Comparison of ENCODE assay signal across 20 mouse cellular contexts in genomic region chr11:119105071-119105609, GRCm38 (mm10). TPM values are rescaled to one million over a fixed set of nuclear protein-coding genes. Genes with fewer than 3 reads are reported as not detected.
DNase-seq lines count a peak whose midpoint lies in the region; ATAC-seq lines count a peak whose summit lies in the region.
"Had no signal": no experiment of that assay in that cellular context is flagged by ENCODE, and none has a peak within 500 bp of the region (broad histone marks: within the 10 kb centered on the region; RNA-seq: fewer than 3 reads in every experiment).

No protein-coding gene starts in this region.

- no peak overlapping the region for H3K4me3 ChIP-seq in heart, embryonic 11.5 days (ENCODE audit: low read depth, low read length)
- no peak overlapping the region for H3K4me3 ChIP-seq in hindbrain, embryonic 10.5 days
- H3K4me3 ChIP-seq in hindbrain, embryonic 16.5 days (ENCODE audit: low read length) = no peak overlapping the region
- H3K4me3 ChIP-seq in embryonic facial prominence, embryonic 10.5 days = peak overlapping the region; percentile 16; the same call in 1 of the 2 replicates
- H3K4me3 ChIP-seq: forebrain, embryonic 12.5 days; hindbrain, embryonic 15.5 days; megakaryocyte, embryonic 14.5 days; neural tube, embryonic 15.5 days had no signal

- H3K4me1 ChIP-seq in heart, embryonic 11.5 days (ENCODE audit: control insufficient read depth, insufficient read depth, low read length) = peaks cover 12% of the 10 kb centered on the region
- peaks cover 31% of the 10 kb centered on the region for H3K4me1 ChIP-seq in hindbrain, embryonic 10.5 days (replicated peaks)
- peaks cover 3% of the 10 kb centered on the region; the same call in 1 of the 2 replicates for H3K4me1 ChIP-seq in hindbrain, embryonic 16.5 days (ENCODE audit: control insufficient read depth, insufficient read depth, low read depth, low read length)
- peaks cover 29% of the 10 kb centered on the region for H3K4me1 ChIP-seq in embryonic facial prominence, embryonic 10.5 days

- no peak overlapping the region; the same call in 1 of the 2 replicates for H3K9ac ChIP-seq in heart, embryonic 11.5 days (ENCODE audit: low read depth, low read length)
- no peak overlapping the region for H3K9ac ChIP-seq in hindbrain, embryonic 16.5 days (ENCODE audit: low read depth, low read length)
- H3K9ac ChIP-seq: forebrain, embryonic 12.5 days; hindbrain, embryonic 15.5 days; neural tube, embryonic 15.5 days had no signal

- H3K4me2 ChIP-seq in heart, embryonic 11.5 days = peak overlapping the region; percentile 51; the same call in 1 of the 2 replicates
- no peak overlapping the region for H3K4me2 ChIP-seq in hindbrain, embryonic 16.5 days (ENCODE audit: low read length)
- H3K4me2 ChIP-seq: forebrain, embryonic 12.5 days; hindbrain, embryonic 15.5 days; neural tube, embryonic 15.5 days had no signal

- no peak overlapping the region for H3K27ac ChIP-seq in heart, embryonic 11.5 days (ENCODE audit: low read depth, low read length)
- peak overlapping the region; percentile 68; the same call in 1 of the 2 replicates for H3K27ac ChIP-seq in hindbrain, embryonic 10.5 days
- H3K27ac ChIP-seq in hindbrain, embryonic 16.5 days (ENCODE audit: low read depth, low read length) = no peak overlapping the region
- H3K27ac ChIP-seq in embryonic facial prominence, embryonic 10.5 days (replicated peaks) = no peak overlapping the region; the same call in 1 of the 2 replicates
- H3K27ac ChIP-seq: forebrain, embryonic 12.5 days; hindbrain, embryonic 15.5 days; neural tube, embryonic 15.5 days had no signal

- H3K9me3 ChIP-seq in heart, embryonic 11.5 days (replicated peaks; ENCODE audit: control insufficient read depth, low read length) = no peaks in the 10 kb centered on the region
- H3K9me3 ChIP-seq in hindbrain, embryonic 10.5 days = no peaks in the 10 kb centered on the region
- H3K9me3 ChIP-seq in hindbrain, embryonic 16.5 days (ENCODE audit: control insufficient read depth, low read length) = no peaks in the 10 kb centered on the region
- no peaks in the 10 kb centered on the region for H3K9me3 ChIP-seq in embryonic facial prominence, embryonic 10.5 days
- H3K9me3 ChIP-seq: forebrain, embryonic 12.5 days; hindbrain, embryonic 15.5 days; neural tube, embryonic 15.5 days had no signal

- no peak for DNase-seq in heart, postnatal 36 days
- DNase-seq in hindbrain, embryonic 10.5 days (ENCODE audit: low spot score) = no peak
- peak; percentile 61 for DNase-seq in MN1 (ENCODE audit: low spot score)
- no peak for DNase-seq in embryonic facial prominence, embryonic 10.5 days (ENCODE audit: low spot score)
- no peak for DNase-seq in layer of hippocampus, postnatal 10 days (ENCODE audit: low spot score in 2 of 2)
- DNase-seq: cerebellum, adult 11 months; gastrocnemius, postnatal 10 days; kidney, adult 8-10 months; kidney, postnatal 36 days; lung, adult 18-20 months; right cerebral cortex, postnatal 14 days; thymus, adult 18-20 months had no signal

- no peaks in the 10 kb centered on the region for H3K36me3 ChIP-seq in heart, embryonic 11.5 days (ENCODE audit: control insufficient read depth, insufficient read depth, low read length)
- no peaks in the 10 kb centered on the region for H3K36me3 ChIP-seq in hindbrain, embryonic 10.5 days
- H3K36me3 ChIP-seq in hindbrain, embryonic 16.5 days (ENCODE audit: control insufficient read depth, insufficient read depth, low read length) = no peaks in the 10 kb centered on the region
- H3K36me3 ChIP-seq in embryonic facial prominence, embryonic 10.5 days (replicated peaks) = no peaks in the 10 kb centered on the region
- H3K36me3 ChIP-seq: forebrain, embryonic 12.5 days; hindbrain, embryonic 15.5 days; neural tube, embryonic 15.5 days had no signal

- 68% methylated on average over 7 of the region's 7 CpGs for WGBS in heart, embryonic 11.5 days (ENCODE audit: insufficient replicate concordance)
- 84% methylated on average over 7 of the region's 7 CpGs for WGBS in hindbrain, embryonic 10.5 days
- 69% methylated on average over 7 of the region's 7 CpGs for WGBS in hindbrain, embryonic 16.5 days
- WGBS in embryonic facial prominence, embryonic 10.5 days = 67% methylated on average over 7 of the region's 7 CpGs

- intact Hi-C loops in heart, postnatal 36 days (cut with DNase I) = no loop called here

- no peaks in the 10 kb centered on the region for H3K27me3 ChIP-seq in heart, embryonic 11.5 days (ENCODE audit: control insufficient read depth, insufficient read depth, low read length)
- H3K27me3 ChIP-seq in hindbrain, embryonic 10.5 days (ENCODE audit: insufficient read depth, poor library complexity, severe bottlenecking) = peaks cover 31% of the 10 kb centered on the region
- H3K27me3 ChIP-seq in hindbrain, embryonic 16.5 days (replicated peaks; ENCODE audit: control insufficient read depth, insufficient read depth, low read length) = no peaks in the 10 kb centered on the region
- H3K27me3 ChIP-seq in embryonic facial prominence, embryonic 10.5 days (replicated peaks; ENCODE audit: low read depth, poor library complexity, severe bottlenecking) = peaks cover 47% of the 10 kb centered on the region
- H3K27me3 ChIP-seq: hindbrain, embryonic 15.5 days; neural tube, embryonic 15.5 days had no signal

- no peak for ATAC-seq in heart, embryonic 11.5 days (replicated peaks; ENCODE audit: insufficient number of reproducible peaks, low FRiP score, low TSS enrichment)
- no peak for ATAC-seq in hindbrain, embryonic 16.5 days
- ATAC-seq in inflammation-experienced regulatory T-cells, adult 6 months = no peak
- ATAC-seq: midbrain, embryonic 16.5 days had no signal

RNA-seq across cellular contexts. Expression of gene Cbx4, which starts 19.1 kb away (rescaled TPM):
- 6.3 and 7.7 TPM in 2 replicates for polyA plus RNA-seq in heart, embryonic 11.5 days (2014; fragmentation: Nextera tagmentation; extraction: Ambion mirVana)
- total RNA-seq in heart, postnatal 36 days (2021) = 10 to 100 TPM; 11.5 to 13.6 TPM
- polyA plus RNA-seq in hindbrain, embryonic 10.5 days (2016; fragmentation: Nextera tagmentation; extraction: Ambion mirVana) = 4.4 and 8.2 TPM in 2 replicates
- 23.4 and 24.8 TPM in 2 replicates for polyA plus RNA-seq in hindbrain, embryonic 16.5 days (2015; fragmentation: Nextera tagmentation; extraction: Ambion mirVana)
- polyA plus RNA-seq in embryonic facial prominence, embryonic 10.5 days (2016; fragmentation: Nextera tagmentation; extraction: Ambion mirVana) = 4.7 and 5.2 TPM in 2 replicates
- total RNA-seq in layer of hippocampus, postnatal 10 days (2021) = 10 to 100 TPM; 49.2 to 51.2 TPM
- 1 to 10 TPM; 2.0 to 3.6 (median 2.3) TPM for polyA plus RNA-seq in inflammation-experienced regulatory T-cells, adult 6 months (2017; shearing (Covaris generic))
